Mouse (Mus musculus) G1E (cell line): ENCODE results near the gene Fibcd1.

ENCODE experiments used
- CTCF ChIP-seq: IDR thresholded peaks from 2 replicates; pipeline ENCODE4 v1.5.1; 2012; ENCODE audit warnings: low read depth, low read length, inconsistent platforms, mixed read lengths
- GATA1 ChIP-seq: IDR thresholded peaks from 2 replicates; pipeline ENCODE4 v1.6.1; 2012; ENCODE audit warnings: borderline replicate concordance, low read length, inconsistent platforms, mixed read lengths
- TAL1 ChIP-seq: conservative IDR thresholded peaks from 2 replicates; pipeline ENCODE4 v1.6.1; 2012; ENCODE audit warnings: low read depth, low read length, inconsistent platforms, mixed read lengths

GRCm38 (mm10) chr2:31863766-31864165, 18.0 kb upstream of the Fibcd1 start:
- no peak for TF ChIP-seq CTCF
- TF ChIP-seq TAL1 = no peak
- no peak for TF ChIP-seq GATA1
